ENCODE assay signal across 11 mouse cellular contexts in genomic region chr5:116914876-116915275, GRCm38 (mm10).
A peak's percentile ranks its signal among the peaks of the same experiment; 100 is the strongest.
DNase-seq lines count a peak whose midpoint lies in the region; ATAC-seq and TF ChIP-seq lines count a peak whose summit lies in the region.
"Had no signal": no experiment of that assay in that cellular context is flagged by ENCODE, and none has a peak within 500 bp of the region (broad histone marks: within the 10 kb centered on the region; RNA-seq: fewer than 3 reads in every experiment).

No protein-coding gene starts in this region.

- H3K27me3 ChIP-seq in kidney, postnatal 0 days (ENCODE audit: insufficient read depth, low read length) = no peaks in the 10 kb centered on the region
- no peaks in the 10 kb centered on the region for H3K27me3 ChIP-seq in embryonic facial prominence, embryonic 11.5 days (ENCODE audit: control insufficient read depth, insufficient read depth, low read length)
- H3K27me3 ChIP-seq: forebrain, embryonic 13.5 days had no signal

- no peaks in the 10 kb centered on the region for H3K4me1 ChIP-seq in kidney, postnatal 0 days (replicated peaks; ENCODE audit: insufficient read depth, low read length)
- no peaks in the 10 kb centered on the region for H3K4me1 ChIP-seq in embryonic facial prominence, embryonic 11.5 days (ENCODE audit: control insufficient read depth, insufficient read depth, low read length)

- H3K9me3 ChIP-seq in kidney, postnatal 0 days (replicated peaks; ENCODE audit: low read length) = no peaks in the 10 kb centered on the region
- no peaks in the 10 kb centered on the region for H3K9me3 ChIP-seq in embryonic facial prominence, embryonic 11.5 days (replicated peaks; ENCODE audit: control insufficient read depth, low read length)
- H3K9me3 ChIP-seq: forebrain, embryonic 13.5 days had no signal

- TF ChIP-seq CTCF in kidney, postnatal 0 days (IDR thresholded peaks at IDR 0.05; ENCODE audit: low read depth) = no peak

- no peak overlapping the region for H3K9ac ChIP-seq in kidney, postnatal 0 days (ENCODE audit: low read depth, low read length)
- H3K9ac ChIP-seq in embryonic facial prominence, embryonic 11.5 days (replicated peaks; ENCODE audit: low read length) = no peak overlapping the region
- H3K9ac ChIP-seq: forebrain, embryonic 13.5 days had no signal

- no peak overlapping the region for H3K4me3 ChIP-seq in kidney, postnatal 0 days (replicated peaks; ENCODE audit: low read depth, low read length)
- no peak overlapping the region for H3K4me3 ChIP-seq in embryonic facial prominence, embryonic 11.5 days (ENCODE audit: low read depth, low read length)
- H3K4me3 ChIP-seq: forebrain, embryonic 13.5 days had no signal

- no peaks in the 10 kb centered on the region for H3K36me3 ChIP-seq in kidney, postnatal 0 days (ENCODE audit: insufficient read depth, low read length)
- H3K36me3 ChIP-seq in embryonic facial prominence, embryonic 11.5 days (replicated peaks; ENCODE audit: control insufficient read depth, insufficient read depth, low read depth, low read length) = no peaks in the 10 kb centered on the region

- peak; percentile 22 for DNase-seq in adrenal gland, postnatal 14 days
- DNase-seq in adrenal gland, adult 2 months = no peak
- DNase-seq in kidney, postnatal 0 days (ENCODE audit: low spot score) = peak; percentile 56
- no peak for DNase-seq in kidney, adult 18-20 months
- peak; percentile 59 for DNase-seq in ES-CJ7 (ENCODE audit: low read depth, low spot score)
- peak; percentile 76 for DNase-seq in embryonic facial prominence, embryonic 11.5 days (ENCODE audit: low spot score)
- DNase-seq in layer of hippocampus, postnatal 36 days = no peak
- DNase-seq in cerebellum, postnatal 36 days = no peak
- DNase-seq: lung, adult 2 months; midbrain, embryonic 14.5 days had no signal

- no peak for ATAC-seq in kidney, postnatal 0 days (replicated peaks; ENCODE audit: low FRiP score, low read depth)
- no peak for ATAC-seq in embryonic facial prominence, embryonic 11.5 days (replicated peaks; ENCODE audit: insufficient number of reproducible peaks, low FRiP score, low TSS enrichment, low read depth)
- ATAC-seq: forebrain, embryonic 13.5 days had no signal

- no peak overlapping the region for H3K4me2 ChIP-seq in kidney, postnatal 0 days (ENCODE audit: low read length)
- no peak overlapping the region for H3K4me2 ChIP-seq in embryonic facial prominence, embryonic 11.5 days (ENCODE audit: low read depth, low read length)
- H3K4me2 ChIP-seq: forebrain, embryonic 13.5 days had no signal

- H3K27ac ChIP-seq in kidney, postnatal 0 days = no peak overlapping the region
- no peak overlapping the region for H3K27ac ChIP-seq in embryonic facial prominence, embryonic 11.5 days (replicated peaks; ENCODE audit: low read depth, low read length)
- H3K27ac ChIP-seq: forebrain, embryonic 13.5 days had no signal

- WGBS in kidney, postnatal 0 days = 35% methylated on average over 12 of the region's 12 CpGs
- 41% methylated on average over 12 of the region's 12 CpGs for WGBS in embryonic facial prominence, embryonic 11.5 days

Comparison
In these comparisons a context has a peak if more than half of its experiments do, and no peak if none do; other contexts are left out.
1. DNase-seq: peak in adrenal gland, postnatal 14 days (single experiment), kidney, postnatal 0 days (single experiment), ES-CJ7 (single experiment) and embryonic facial prominence, embryonic 11.5 days (single experiment); none in adrenal gland, adult 2 months (single experiment), kidney, adult 18-20 months (single experiment), layer of hippocampus, postnatal 36 days (0 of 2) and cerebellum, postnatal 36 days (0 of 2).